Mouse (Mus musculus) forebrain, embryonic 16.5 days (tissue): ENCODE measurements around the gene Capn7. TPM values are rescaled to one million over a fixed set of nuclear protein-coding genes. Genes with fewer than 3 reads are reported as not detected.

Source experiments
- ATAC-seq: fragments of 200-750 bp; cut with Nextera tagmentation; 2 replicates; pipeline ENCODE4 v1.8.0; 2017; ENCODE audit warnings: mild to moderate bottlenecking, moderate library complexity
- H3K27ac ChIP-seq: fragments of 300-500 bp; sonication (generic); 2 replicates; pipeline ENCODE4 v1.5.1; 2014; ENCODE audit warnings: low read length, control low read depth
- H3K27me3 ChIP-seq: fragments of 300-500 bp; sonication (generic); replicated peaks from 2 replicates; pipeline ENCODE4 v1.6.1; 2014; ENCODE audit warnings: low read length; ENCODE audit not compliant: control insufficient read depth, insufficient read depth
- H3K36me3 ChIP-seq: fragments of 300-500 bp; sonication (generic); 2 replicates; pipeline ENCODE4 v1.6.1; 2014; ENCODE audit not compliant: control insufficient read depth, insufficient read depth
- H3K4me1 ChIP-seq: fragments of 300-500 bp; sonication (generic); replicated peaks from 2 replicates; pipeline ENCODE4 v1.6.1; 2014; ENCODE audit warnings: low read length; ENCODE audit not compliant: control insufficient read depth, insufficient read depth
- H3K4me2 ChIP-seq: fragments of 300-500 bp; sonication (generic); 2 replicates; pipeline ENCODE4 v1.6.1; 2014; ENCODE audit warnings: mild to moderate bottlenecking, low read length, control low read depth
- H3K4me3 ChIP-seq: fragments of 300-500 bp; sonication (generic); replicated peaks from 2 replicates; pipeline ENCODE4 v1.5.1; 2014; ENCODE audit warnings: mild to moderate bottlenecking, low read length, control low read depth
- H3K9ac ChIP-seq: fragments of 300-500 bp; sonication (generic); replicated peaks from 2 replicates; pipeline ENCODE4 v1.6.1; 2014; ENCODE audit warnings: low read depth, low read length, control low read depth
- H3K9me3 ChIP-seq: fragments of 300-500 bp; sonication (generic); 2 replicates; pipeline ENCODE4 v1.6.1; 2016; ENCODE audit warnings: low read length; ENCODE audit not compliant: control insufficient read depth
- WGBS: fragments of 180-500 bp; shearing (Covaris S2); extraction: QIAGEN DNeasy Blood & Tissue Kit; methylation state at CpG from one replicate; pipeline ENCODE4 v1.1.7; 2014; 5-methylcytosine and 5-hydroxymethylcytosine counted together
- polyA plus RNA-seq: library from polyadenylated mRNA; unstranded; fragments of >200 nt; fragmentation: Nextera tagmentation; extraction: Ambion mirVana; gene quantifications from 2 replicates; pipeline ENCODE4 v1.2.1, GENCODE M21; 2015

The Capn7 gene
- polyA plus RNA-seq, 1 experiment from 2014 or later: 74.6 TPM

DNA sequence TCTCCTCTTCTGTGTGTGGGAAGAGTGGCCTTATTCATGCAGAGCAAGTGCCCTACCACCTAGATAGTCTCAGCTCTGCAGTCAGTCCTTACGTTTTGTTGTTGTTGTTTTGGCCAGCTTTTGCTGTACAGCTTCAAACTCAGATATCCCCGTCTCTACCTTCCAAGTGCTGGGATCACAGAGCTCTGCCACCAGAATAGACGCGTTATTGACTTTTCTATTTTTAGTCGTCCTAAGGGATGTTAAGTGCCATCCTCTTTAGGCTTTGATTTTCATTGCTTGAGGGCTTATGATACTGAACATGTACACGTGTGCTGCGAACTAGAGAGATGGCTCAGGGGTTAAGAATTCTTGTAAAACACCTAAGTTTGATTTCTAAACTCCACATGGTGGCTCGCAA lies 6.8 kb downstream of the Capn7 start:
- Histone ChIP-seq H3K9ac (no peak overlapping the region), H3K9me3 (no peaks in the 10 kb centered on the region), H3K4me3 (no peak overlapping the region), H3K4me1 (peaks cover 4% of the 10 kb centered on the region), H3K4me2 (no peak overlapping the region), H3K27ac (no peak overlapping the region), H3K27me3 (no peaks in the 10 kb centered on the region), H3K36me3 (peaks cover 9% of the 10 kb centered on the region)
- WGBS: 90% methylated on average over 8 of the region's 8 CpGs
- no peak for ATAC-seq

- Histone ChIP-seq H3K4me2 (no peak overlapping the region), H3K4me1 (no peaks in the 10 kb centered on the region), H3K9ac (no peak overlapping the region), H3K27ac (no peak overlapping the region), H3K36me3 (peaks cover 12% of the 10 kb centered on the region), H3K27me3 (no peaks in the 10 kb centered on the region), H3K4me3 (no peak overlapping the region), H3K9me3 (no peaks in the 10 kb centered on the region)
- WGBS: 98% methylated on average over 1 of the region's 1 CpGs
- no peak for ATAC-seq
Measured at GRCm38 (mm10) chr14:31345367-31345766, 8.9 kb downstream of the Capn7 start.

DNA sequence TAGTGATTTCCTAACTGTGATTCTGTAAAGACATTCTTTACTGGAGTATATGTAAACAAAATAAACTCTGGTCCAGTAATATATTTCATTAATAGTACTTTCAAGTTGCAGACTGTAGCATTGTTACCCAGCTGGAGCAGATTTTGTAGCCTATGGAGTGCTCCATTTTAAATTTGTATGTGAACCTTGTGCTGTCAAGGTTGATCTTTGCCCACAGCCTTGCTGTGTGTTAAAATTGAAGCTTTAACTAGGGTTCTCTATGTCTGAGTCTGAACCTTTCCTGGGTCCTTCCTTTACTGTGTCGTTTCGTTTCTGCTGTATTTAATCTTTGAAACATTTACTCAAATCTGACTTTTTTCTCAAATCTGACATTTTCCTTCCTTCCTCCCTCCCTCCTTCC lies 25.8 kb downstream of the Capn7 start:
- no peak overlapping the region for H3K27ac ChIP-seq
- H3K9ac ChIP-seq: no peak overlapping the region
- H3K27me3 ChIP-seq: no peaks in the 10 kb centered on the region
- H3K4me2 ChIP-seq: no peak overlapping the region
- H3K9me3 ChIP-seq: no peaks in the 10 kb centered on the region
- no peak for ATAC-seq
- 93% methylated on average over 2 of the region's 2 CpGs for WGBS
- H3K36me3 ChIP-seq: peaks cover 46% of the 10 kb centered on the region
- H3K4me3 ChIP-seq: no peak overlapping the region
- H3K4me1 ChIP-seq: no peaks in the 10 kb centered on the region

- ATAC-seq: no peak
- Histone ChIP-seq H3K4me1 (no peaks in the 10 kb centered on the region), H3K4me3 (no peak overlapping the region), H3K36me3 (peaks cover 43% of the 10 kb centered on the region), H3K9ac (no peak overlapping the region), H3K9me3 (no peaks in the 10 kb centered on the region), H3K4me2 (no peak overlapping the region), H3K27ac (no peak overlapping the region), H3K27me3 (no peaks in the 10 kb centered on the region)
- 95% methylated on average over 4 of the region's 4 CpGs for WGBS
Measured at GRCm38 (mm10) chr14:31364589-31364988, 28.2 kb downstream of the Capn7 start.

- Histone ChIP-seq H3K4me1 (no peaks in the 10 kb centered on the region), H3K4me3 (no peak overlapping the region), H3K27me3 (no peaks in the 10 kb centered on the region), H3K4me2 (no peak overlapping the region), H3K9me3 (no peaks in the 10 kb centered on the region), H3K36me3 (peaks cover 44% of the 10 kb centered on the region), H3K27ac (no peak overlapping the region), H3K9ac (no peak overlapping the region)
- no peak for ATAC-seq
Measured at GRCm38 (mm10) chr14:31365350-31365749, 28.9 kb downstream of the Capn7 start.

GRCm38 (mm10) chr14:31367951-31368350 lies 31.5 kb downstream of the Capn7 start:
- no peak overlapping the region for H3K4me2 ChIP-seq
- 93% methylated on average over 7 of the region's 7 CpGs for WGBS
- H3K4me3 ChIP-seq: no peak overlapping the region
- no peaks in the 10 kb centered on the region for H3K27me3 ChIP-seq
- H3K27ac ChIP-seq: no peak overlapping the region
- H3K4me1 ChIP-seq: no peaks in the 10 kb centered on the region
- no peak overlapping the region for H3K9ac ChIP-seq
- ATAC-seq: no peak
- no peaks in the 10 kb centered on the region for H3K9me3 ChIP-seq
- H3K36me3 ChIP-seq: peaks cover 50% of the 10 kb centered on the region

DNA sequence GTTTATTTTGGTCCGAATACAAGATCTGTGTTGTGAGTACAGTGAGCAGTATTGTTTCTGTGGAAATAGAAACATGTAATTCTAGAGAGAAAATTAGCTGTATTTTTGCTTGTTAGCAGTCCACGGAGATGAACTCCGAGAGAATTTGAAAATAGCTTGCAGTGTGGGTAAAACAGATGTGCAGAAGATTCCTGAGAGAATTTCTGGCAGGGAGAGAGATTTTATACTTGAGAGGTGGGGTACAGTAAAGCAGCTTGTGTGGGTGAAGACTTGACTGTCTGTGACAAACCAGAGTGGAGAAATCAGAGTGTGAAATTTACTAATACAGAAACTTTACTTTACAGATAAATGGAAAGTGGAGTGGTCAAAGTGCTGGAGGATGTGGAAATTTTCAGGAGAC lies 32.9 kb downstream of the Capn7 start:
- Histone ChIP-seq H3K9me3 (no peaks in the 10 kb centered on the region), H3K36me3 (peaks cover 48% of the 10 kb centered on the region), H3K27ac (no peak overlapping the region), H3K9ac (no peak overlapping the region), H3K4me3 (no peak overlapping the region), H3K4me1 (no peaks in the 10 kb centered on the region), H3K27me3 (no peaks in the 10 kb centered on the region), H3K4me2 (no peak overlapping the region)
- ATAC-seq: no peak
- WGBS: 94% methylated on average over 3 of the region's 3 CpGs

DNA sequence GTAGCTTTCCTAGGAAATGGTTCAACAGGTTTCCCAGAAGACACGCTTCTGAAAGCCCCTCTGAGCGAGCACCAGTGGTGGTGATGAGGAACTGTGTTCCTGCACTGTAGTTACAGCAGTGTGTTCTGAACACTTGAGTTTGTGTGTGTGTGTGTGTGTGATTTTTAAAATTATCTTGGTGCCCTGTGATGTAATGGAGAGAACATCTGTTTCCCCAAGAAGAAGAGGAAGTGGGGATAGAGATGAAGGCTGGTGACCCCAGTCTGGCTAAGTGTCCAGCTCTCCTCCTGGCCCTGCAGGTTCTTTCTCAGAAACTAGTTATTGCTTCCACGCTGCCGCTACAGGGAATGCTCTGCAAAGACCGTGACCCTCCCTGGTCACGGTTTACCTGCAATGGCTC lies 38.0 kb downstream of the Capn7 start:
- H3K4me2 ChIP-seq: no peak overlapping the region
- peaks cover 65% of the 10 kb centered on the region for H3K36me3 ChIP-seq
- H3K27me3 ChIP-seq: no peaks in the 10 kb centered on the region
- H3K9me3 ChIP-seq: no peaks in the 10 kb centered on the region
- ATAC-seq: no peak
- H3K4me3 ChIP-seq: no peak overlapping the region
- 95% methylated on average over 6 of the region's 6 CpGs for WGBS
- no peak overlapping the region for H3K9ac ChIP-seq
- H3K4me1 ChIP-seq: no peaks in the 10 kb centered on the region
- no peak overlapping the region for H3K27ac ChIP-seq

- H3K27me3 ChIP-seq: no peaks in the 10 kb centered on the region
- no peaks in the 10 kb centered on the region for H3K4me1 ChIP-seq
- H3K9ac ChIP-seq: no peak overlapping the region
- H3K36me3 ChIP-seq: peaks cover 50% of the 10 kb centered on the region
- H3K9me3 ChIP-seq: no peaks in the 10 kb centered on the region
- 87% methylated on average over 3 of the region's 3 CpGs for WGBS
- no peak overlapping the region for H3K4me3 ChIP-seq
- no peak for ATAC-seq
- H3K27ac ChIP-seq: no peak overlapping the region
- H3K4me2 ChIP-seq: no peak overlapping the region
Measured at GRCm38 (mm10) chr14:31376331-31376730, 39.9 kb downstream of the Capn7 start.

- Histone ChIP-seq H3K9ac (no peak overlapping the region), H3K36me3 (peaks cover 14% of the 10 kb centered on the region; the same call in 1 of the 2 replicates), H3K4me3 (no peak overlapping the region), H3K27ac (no peak overlapping the region), H3K9me3 (no peaks in the 10 kb centered on the region; the same call in 1 of the 2 replicates), H3K4me2 (no peak overlapping the region), H3K27me3 (no peaks in the 10 kb centered on the region), H3K4me1 (0 out of 2 replicates have a peak, but pooled peaks cover 4% of the 10 kb centered on the region)
- no peak for ATAC-seq
- WGBS: 80% methylated on average over 8 of the region's 8 CpGs
Measured at GRCm38 (mm10) chr14:31382276-31382675, 45.8 kb downstream of the Capn7 start.
